Mouse (Mus musculus): ENCODE measurements around the gene Cdh20. TPM values are rescaled to one million over a fixed set of nuclear protein-coding genes. Genes with fewer than 3 reads are reported as not detected.

The Cdh20 gene
- polyA plus RNA-seq, 1 experiment = 0.38 TPM

- Histone ChIP-seq H3K4me1 (ENCODE audit: control insufficient read depth, insufficient read depth, low read length) (peaks cover 5% of the 10 kb centered on the region), H3K36me3 (ENCODE audit: control insufficient read depth, insufficient read depth, low read length) (no peaks in the 10 kb centered on the region), H3K27me3 (ENCODE audit: control insufficient read depth, insufficient read depth, low read length) (no peaks in the 10 kb centered on the region), H3K27ac (ENCODE audit: control insufficient read depth, insufficient read depth, low read depth, low read length) (no peak overlapping the region), H3K4me3 (ENCODE audit: control insufficient read depth, low read depth, low read length) (no peak overlapping the region)
- TF ChIP-seq POLR2A (IDR thresholded peaks at IDR 0.05; ENCODE audit: control insufficient read depth, low read depth, low read length) (no peak), CTCF (IDR thresholded peaks at IDR 0.05; ENCODE audit: control insufficient read depth, insufficient read depth, insufficient replicate concordance, low read depth, low read length) (no peak)
These were observed 4.9 kb downstream of the Cdh20 start for GRCm38 (mm10) chr1:104773207-104773606.

- no peaks in the 10 kb centered on the region for H3K4me1 ChIP-seq (ENCODE audit: control insufficient read depth, insufficient read depth, low read length)
- H3K36me3 ChIP-seq (ENCODE audit: control insufficient read depth, insufficient read depth, low read length) = no peaks in the 10 kb centered on the region
- H3K27me3 ChIP-seq (ENCODE audit: control insufficient read depth, insufficient read depth, low read length) = no peaks in the 10 kb centered on the region
- H3K4me3 ChIP-seq (ENCODE audit: control insufficient read depth, low read depth, low read length) = no peak overlapping the region
- TF ChIP-seq POLR2A (IDR thresholded peaks at IDR 0.05; ENCODE audit: control insufficient read depth, low read depth, low read length) (no peak), CTCF (IDR thresholded peaks at IDR 0.05; ENCODE audit: control insufficient read depth, insufficient read depth, insufficient replicate concordance, low read depth, low read length) (no peak)
- no peak overlapping the region for H3K27ac ChIP-seq (ENCODE audit: control insufficient read depth, insufficient read depth, low read depth, low read length)
These were observed 25.2 kb downstream of the Cdh20 start for GRCm38 (mm10) chr1:104793488-104793887.

GRCm38 (mm10) chr1:104796146-104796545, 27.8 kb downstream of the Cdh20 start:
- H3K4me3 ChIP-seq (ENCODE audit: control insufficient read depth, low read depth, low read length) = no peak overlapping the region
- TF ChIP-seq CTCF (IDR thresholded peaks at IDR 0.05; ENCODE audit: control insufficient read depth, insufficient read depth, insufficient replicate concordance, low read depth, low read length) (no peak), POLR2A (IDR thresholded peaks at IDR 0.05; ENCODE audit: control insufficient read depth, low read depth, low read length) (no peak)
- no peaks in the 10 kb centered on the region for H3K27me3 ChIP-seq (ENCODE audit: control insufficient read depth, insufficient read depth, low read length)
- no peaks in the 10 kb centered on the region for H3K36me3 ChIP-seq (ENCODE audit: control insufficient read depth, insufficient read depth, low read length)
- H3K4me1 ChIP-seq (ENCODE audit: control insufficient read depth, insufficient read depth, low read length) = no peaks in the 10 kb centered on the region
- H3K27ac ChIP-seq (ENCODE audit: control insufficient read depth, insufficient read depth, low read depth, low read length) = no peak overlapping the region

GRCm38 (mm10) chr1:104797139-104797538, 28.8 kb downstream of the Cdh20 start:
- no peaks in the 10 kb centered on the region for H3K27me3 ChIP-seq (ENCODE audit: control insufficient read depth, insufficient read depth, low read length)
- H3K4me1 ChIP-seq (ENCODE audit: control insufficient read depth, insufficient read depth, low read length) = no peaks in the 10 kb centered on the region
- no peak overlapping the region for H3K27ac ChIP-seq (ENCODE audit: control insufficient read depth, insufficient read depth, low read depth, low read length)
- no peak overlapping the region for H3K4me3 ChIP-seq (ENCODE audit: control insufficient read depth, low read depth, low read length)
- no peak for TF ChIP-seq CTCF (IDR thresholded peaks at IDR 0.05; ENCODE audit: control insufficient read depth, insufficient read depth, insufficient replicate concordance, low read depth, low read length)
- no peak for TF ChIP-seq POLR2A (IDR thresholded peaks at IDR 0.05; ENCODE audit: control insufficient read depth, low read depth, low read length)
- no peaks in the 10 kb centered on the region for H3K36me3 ChIP-seq (ENCODE audit: control insufficient read depth, insufficient read depth, low read length)

DNA sequence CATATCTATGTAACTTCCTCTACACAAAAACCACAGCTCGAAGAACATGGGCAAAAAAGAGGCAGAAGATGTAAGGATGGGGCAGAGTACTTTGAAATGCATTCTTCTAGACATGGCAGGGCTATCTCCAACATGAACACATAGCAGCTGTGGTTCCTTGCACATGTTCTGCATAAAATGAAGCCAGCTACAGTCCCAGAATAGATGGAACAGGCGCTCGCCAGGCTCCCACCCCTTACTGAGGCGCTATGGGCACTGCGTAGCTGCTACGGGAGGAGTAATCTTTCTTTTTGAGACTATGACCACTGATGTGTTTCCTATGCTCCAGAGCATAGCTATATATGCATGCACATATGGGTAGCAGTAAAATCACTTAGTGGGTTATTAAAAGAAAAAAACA, 36.4 kb downstream of the Cdh20 start:
- Histone ChIP-seq H3K36me3 (ENCODE audit: control insufficient read depth, insufficient read depth, low read length) (no peaks in the 10 kb centered on the region), H3K27me3 (ENCODE audit: control insufficient read depth, insufficient read depth, low read length) (no peaks in the 10 kb centered on the region), H3K27ac (ENCODE audit: control insufficient read depth, insufficient read depth, low read depth, low read length) (no peak overlapping the region), H3K4me3 (ENCODE audit: control insufficient read depth, low read depth, low read length) (no peak overlapping the region), H3K4me1 (ENCODE audit: control insufficient read depth, insufficient read depth, low read length) (no peaks in the 10 kb centered on the region)
- TF ChIP-seq POLR2A (IDR thresholded peaks at IDR 0.05; ENCODE audit: control insufficient read depth, low read depth, low read length) (no peak), CTCF (IDR thresholded peaks at IDR 0.05; ENCODE audit: control insufficient read depth, insufficient read depth, insufficient replicate concordance, low read depth, low read length) (no peak)

GRCm38 (mm10) chr1:104807214-104807613, 38.9 kb downstream of the Cdh20 start:
- Histone ChIP-seq H3K4me3 (ENCODE audit: control insufficient read depth, low read depth, low read length) (no peak overlapping the region), H3K27me3 (ENCODE audit: control insufficient read depth, insufficient read depth, low read length) (no peaks in the 10 kb centered on the region), H3K27ac (ENCODE audit: control insufficient read depth, insufficient read depth, low read depth, low read length) (no peak overlapping the region), H3K4me1 (ENCODE audit: control insufficient read depth, insufficient read depth, low read length) (no peaks in the 10 kb centered on the region), H3K36me3 (ENCODE audit: control insufficient read depth, insufficient read depth, low read length) (no peaks in the 10 kb centered on the region)
- TF ChIP-seq CTCF (IDR thresholded peaks at IDR 0.05; ENCODE audit: control insufficient read depth, insufficient read depth, insufficient replicate concordance, low read depth, low read length) (no peak), POLR2A (IDR thresholded peaks at IDR 0.05; ENCODE audit: control insufficient read depth, low read depth, low read length) (no peak)

DNA sequence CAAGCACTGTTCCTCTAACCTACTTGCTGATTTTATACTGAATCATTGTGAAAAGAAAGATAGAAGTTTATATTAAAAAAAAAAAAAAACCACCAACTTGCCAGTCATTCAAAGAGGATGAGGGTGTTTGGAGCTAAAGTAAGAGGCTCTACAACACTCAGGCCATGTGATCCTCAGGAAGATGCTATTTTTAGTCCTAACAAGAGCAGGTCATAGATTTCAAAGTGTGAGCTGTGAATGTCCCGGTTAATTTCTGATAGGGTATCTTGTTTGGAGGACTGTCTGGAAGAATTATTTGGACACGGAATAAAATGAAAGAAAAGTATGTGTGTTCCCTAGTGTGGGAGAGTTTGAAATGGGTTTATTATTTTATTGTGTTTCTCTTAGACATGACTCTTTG, 49.2 kb downstream of the Cdh20 start:
- H3K4me3 ChIP-seq (ENCODE audit: control insufficient read depth, low read depth, low read length) = no peak overlapping the region
- no peak overlapping the region for H3K27ac ChIP-seq (ENCODE audit: control insufficient read depth, insufficient read depth, low read depth, low read length)
- TF ChIP-seq CTCF (IDR thresholded peaks at IDR 0.05; ENCODE audit: control insufficient read depth, insufficient read depth, insufficient replicate concordance, low read depth, low read length) = no peak
- TF ChIP-seq POLR2A (IDR thresholded peaks at IDR 0.05; ENCODE audit: control insufficient read depth, low read depth, low read length) = no peak
- no peaks in the 10 kb centered on the region for H3K4me1 ChIP-seq (ENCODE audit: control insufficient read depth, insufficient read depth, low read length)
- H3K27me3 ChIP-seq (ENCODE audit: control insufficient read depth, insufficient read depth, low read length) = no peaks in the 10 kb centered on the region
- H3K36me3 ChIP-seq (ENCODE audit: control insufficient read depth, insufficient read depth, low read length) = no peaks in the 10 kb centered on the region

DNA sequence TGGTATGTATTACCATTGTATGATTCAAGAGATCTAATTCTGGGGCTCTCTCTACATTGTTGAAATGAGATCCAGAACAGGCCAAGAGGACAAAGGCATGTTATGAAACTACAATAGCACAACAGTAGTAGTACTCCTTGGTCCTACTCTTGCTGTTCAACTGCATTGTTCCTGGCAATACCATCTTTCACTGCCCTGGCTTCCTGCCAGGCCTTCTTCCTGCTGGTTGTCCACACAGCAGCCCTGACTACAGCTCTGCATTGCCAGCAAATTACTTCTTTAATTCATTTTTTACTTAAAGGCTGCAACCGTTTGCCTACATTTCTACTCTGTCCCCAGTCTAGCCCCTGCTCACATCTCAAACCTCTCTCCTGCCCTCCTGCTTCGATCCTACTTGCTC, 59.8 kb downstream of the Cdh20 start:
- H3K4me3 ChIP-seq (ENCODE audit: control insufficient read depth, low read depth, low read length) = no peak overlapping the region
- TF ChIP-seq POLR2A (IDR thresholded peaks at IDR 0.05; ENCODE audit: control insufficient read depth, low read depth, low read length) (no peak), CTCF (IDR thresholded peaks at IDR 0.05; ENCODE audit: control insufficient read depth, insufficient read depth, insufficient replicate concordance, low read depth, low read length) (no peak)

More for the DNA sequence above, 59.8 kb downstream of the Cdh20 start:
- Histone ChIP-seq H3K4me1 (ENCODE audit: control insufficient read depth, insufficient read depth, low read length) (no peaks in the 10 kb centered on the region), H3K27ac (ENCODE audit: control insufficient read depth, insufficient read depth, low read depth, low read length) (no peak overlapping the region), H3K27me3 (ENCODE audit: control insufficient read depth, insufficient read depth, low read length) (no peaks in the 10 kb centered on the region), H3K36me3 (ENCODE audit: control insufficient read depth, insufficient read depth, low read length) (no peaks in the 10 kb centered on the region)
